9 mouse cellular contexts compared by ENCODE assay signal in genomic region chr10:34904274-34904673, GRCm38 (mm10).
DNase-seq lines count a peak whose midpoint lies in the region; ATAC-seq and TF ChIP-seq lines count a peak whose summit lies in the region.
"Had no signal": no experiment of that assay in that cellular context is flagged by ENCODE, and none has a peak within 500 bp of the region (broad histone marks: within the 10 kb centered on the region; RNA-seq: fewer than 3 reads in every experiment).

No protein-coding gene starts in this region.

- DNase-seq in heart, adult 2 months, result peak; percentile 12 to 23
- no peak for DNase-seq in heart, embryonic 10.5 days (ENCODE audit: low spot score)
- peak; percentile 4 for DNase-seq in retina, postnatal 1 day
- DNase-seq in retina, embryonic 14.5 days (ENCODE audit: low spot score), result no peak
- no peak for DNase-seq in spleen, adult 18-20 months
- no peak for DNase-seq in kidney, adult 18-20 months
- DNase-seq: kidney, adult 2 months had no signal

- peak overlapping the region; percentile 61 for H3K27ac ChIP-seq in heart, adult 2 months
- H3K27ac ChIP-seq in heart, embryonic 10.5 days, result no peak overlapping the region
- H3K27ac ChIP-seq in forebrain, embryonic 16.5 days (ENCODE audit: low read length), result no peak overlapping the region
- H3K27ac ChIP-seq: liver, embryonic 12.5 days had no signal

- H3K36me3 ChIP-seq in heart, adult 2 months (ENCODE audit: control insufficient read depth, insufficient read depth, low read length), result no peaks in the 10 kb centered on the region
- no peaks in the 10 kb centered on the region for H3K36me3 ChIP-seq in heart, embryonic 10.5 days
- H3K36me3 ChIP-seq in forebrain, embryonic 16.5 days (ENCODE audit: control insufficient read depth, insufficient read depth), result no peaks in the 10 kb centered on the region
- H3K36me3 ChIP-seq: liver, embryonic 12.5 days had no signal

- peak; percentile 98 for ATAC-seq in forebrain, embryonic 16.5 days
- ATAC-seq: liver, embryonic 12.5 days had no signal

- no peaks in the 10 kb centered on the region for H3K27me3 ChIP-seq in heart, adult 2 months (ENCODE audit: control insufficient read depth, insufficient read depth, low read length)
- H3K27me3 ChIP-seq in heart, embryonic 10.5 days (ENCODE audit: insufficient read depth, poor library complexity, severe bottlenecking), result no peaks in the 10 kb centered on the region
- no peaks in the 10 kb centered on the region for H3K27me3 ChIP-seq in forebrain, embryonic 16.5 days (replicated peaks; ENCODE audit: control insufficient read depth, insufficient read depth, low read length)
- H3K27me3 ChIP-seq: liver, embryonic 12.5 days had no signal

- no peak for TF ChIP-seq POLR2A in heart, adult 2 months (IDR thresholded peaks at IDR 0.05; ENCODE audit: insufficient read depth, low read depth, low read length)

- no peak overlapping the region for H3K9ac ChIP-seq in heart, adult 2 months (ENCODE audit: low read depth, low read length)
- H3K9ac ChIP-seq in forebrain, embryonic 16.5 days (replicated peaks; ENCODE audit: low read depth, low read length), result no peak overlapping the region
- H3K9ac ChIP-seq: liver, embryonic 12.5 days had no signal

- H3K4me3 ChIP-seq in heart, adult 2 months, result no peak overlapping the region
- no peak overlapping the region for H3K4me3 ChIP-seq in heart, embryonic 10.5 days
- no peak overlapping the region for H3K4me3 ChIP-seq in forebrain, embryonic 16.5 days (replicated peaks; ENCODE audit: low read length)
- H3K4me3 ChIP-seq: liver, embryonic 12.5 days had no signal

- intact Hi-C loops in heart, adult 2 months (cut with DNase I), result no loop called here

- TF ChIP-seq EP300 in heart, adult 2 months (IDR thresholded peaks at IDR 0.05; ENCODE audit: insufficient read depth, low read depth, low read length), result no peak

- TF ChIP-seq CTCF in heart, adult 2 months (IDR thresholded peaks at IDR 0.05), result no peak

- WGBS in heart, adult 2 months, result 61% methylated on average over 5 of the region's 5 CpGs
- WGBS in heart, embryonic 10.5 days, result 79% methylated on average over 5 of the region's 5 CpGs
- WGBS in forebrain, embryonic 16.5 days, result 45% methylated on average over 5 of the region's 5 CpGs

- H3K4me2 ChIP-seq in forebrain, embryonic 16.5 days (ENCODE audit: low read length), result no peak overlapping the region
- H3K4me2 ChIP-seq: liver, embryonic 12.5 days had no signal

- no peaks in the 10 kb centered on the region for H3K79me2 ChIP-seq in heart, adult 2 months (replicated peaks; ENCODE audit: control insufficient read depth, insufficient read depth, low read length)

- H3K4me1 ChIP-seq in heart, adult 2 months (ENCODE audit: control insufficient read depth, insufficient read depth, low read length), result no peaks in the 10 kb centered on the region
- no peaks in the 10 kb centered on the region for H3K4me1 ChIP-seq in heart, embryonic 10.5 days
- H3K4me1 ChIP-seq in forebrain, embryonic 16.5 days (replicated peaks; ENCODE audit: control insufficient read depth, insufficient read depth, low read length), result no peaks in the 10 kb centered on the region
- H3K4me1 ChIP-seq: liver, embryonic 12.5 days had no signal

- no peaks in the 10 kb centered on the region for H3K9me3 ChIP-seq in heart, embryonic 10.5 days
- H3K9me3 ChIP-seq in forebrain, embryonic 16.5 days (ENCODE audit: control insufficient read depth, low read length), result no peaks in the 10 kb centered on the region
- H3K9me3 ChIP-seq: liver, embryonic 12.5 days had no signal

Comparison
In these comparisons a context has a peak if more than half of its experiments do, and no peak if none do; other contexts are left out.
1. DNase-seq: peak in heart, adult 2 months (2 of 2) and retina, postnatal 1 day (single experiment); none in heart, embryonic 10.5 days (single experiment), retina, embryonic 14.5 days (single experiment), spleen, adult 18-20 months (0 of 2) and kidney, adult 18-20 months (single experiment).